Mouse (Mus musculus) olfactory bulb, adult 2 months (tissue): ENCODE results near the gene Pgm1. TPM values are rescaled to one million over a fixed set of nuclear protein-coding genes. Genes with fewer than 3 reads are reported as not detected.

Experiments
- H3K27ac ChIP-seq: fragments of 200-500 bp; 2 replicates; pipeline ENCODE4 v1.5.1; 2012; ENCODE audit warnings: low read depth, low read length; ENCODE audit not compliant: insufficient read depth
- H3K4me1 ChIP-seq: fragments of 200-500 bp; 2 replicates; pipeline ENCODE4 v1.6.1; 2012; ENCODE audit warnings: low read length; ENCODE audit not compliant: control insufficient read depth, insufficient read depth
- H3K4me3 ChIP-seq: fragments of 200-500 bp; 2 replicates; pipeline ENCODE4 v1.5.1; 2012; ENCODE audit warnings: mild to moderate bottlenecking, low read depth, low read length, moderate library complexity; ENCODE audit not compliant: insufficient read depth
- CTCF ChIP-seq: fragments of 200-500 bp; IDR thresholded peaks from 2 replicates; pipeline ENCODE4 v1.5.1; 2012; ENCODE audit warnings: low read depth, mild to moderate bottlenecking, low read length, moderate library complexity; ENCODE audit not compliant: insufficient read depth
- POLR2A ChIP-seq: fragments of 200-500 bp; IDR thresholded peaks from 2 replicates; pipeline ENCODE4 v1.6.1; 2012; ENCODE audit warnings: mild to moderate bottlenecking, low read depth, low read length, moderate library complexity; ENCODE audit not compliant: insufficient read depth
- WGBS: fragments of 180-500 bp; shearing (Covaris S2); methylation state at CpG from one replicate; pipeline ENCODE4 v1.1.7; 2018; 5-methylcytosine and 5-hydroxymethylcytosine counted together
- polyA plus RNA-seq: library from polyadenylated mRNA; stranded (reverse); fragments of >200 nt; gene quantifications from 2 replicates; pipeline ENCODE4 v1.2.4, GENCODE M21; 2012; ENCODE audit warnings: low replicate concordance; ENCODE audit not compliant: missing spikeins, insufficient read depth, insufficient read length

Gene Pgm1
- not detected in 2 replicates for polyA plus RNA-seq

GRCm38 (mm10) chr4:99929149-99929612 is at the start of gene Pgm1:
Pgm1 (plus strand) TSS chr4:99929414.
- Histone ChIP-seq H3K27ac (peak within 1 kb of the TSS; percentile 60), H3K4me3 (peak within 1 kb of the TSS; percentile 56), H3K4me1 (peaks cover 6% of the 10 kb centered on the region)
- WGBS: 3% methylated on average over 23 of the region's 23 CpGs
- peak; percentile 28; the same call in 1 of the 2 replicates for TF ChIP-seq POLR2A
- TF ChIP-seq CTCF: no peak

- no peak overlapping the region for H3K27ac ChIP-seq
- TF ChIP-seq POLR2A (no peak), CTCF (no peak)
- H3K4me1 ChIP-seq: no peaks in the 10 kb centered on the region
- H3K4me3 ChIP-seq: no peak overlapping the region
Measured at GRCm38 (mm10) chr4:99881882-99882281, 47.3 kb upstream of the Pgm1 start.

- Histone ChIP-seq H3K4me3 (no peak overlapping the region), H3K4me1 (no peaks in the 10 kb centered on the region), H3K27ac (no peak overlapping the region)
- TF ChIP-seq POLR2A: no peak
- TF ChIP-seq CTCF: no peak
Measured at GRCm38 (mm10) chr4:99882405-99882804, 46.8 kb upstream of the Pgm1 start.

GRCm38 (mm10) chr4:99913894-99914451 is 15.2 kb upstream of the Pgm1 start:
- WGBS: 71% methylated on average over 4 of the region's 4 CpGs
- Histone ChIP-seq H3K27ac (no peak overlapping the region), H3K4me1 (no peaks in the 10 kb centered on the region), H3K4me3 (no peak overlapping the region)
- TF ChIP-seq POLR2A (no peak), CTCF (no peak)

GRCm38 (mm10) chr4:99926380-99926779 is 2.8 kb upstream of the Pgm1 start:
- no peak for TF ChIP-seq CTCF
- TF ChIP-seq POLR2A: no peak
- H3K27ac ChIP-seq: no peak overlapping the region
- WGBS: 92% methylated on average over 4 of the region's 4 CpGs
- peaks cover 6% of the 10 kb centered on the region for H3K4me1 ChIP-seq
- no peak overlapping the region for H3K4me3 ChIP-seq

- H3K4me1 ChIP-seq: peaks cover 6% of the 10 kb centered on the region
- no peak for TF ChIP-seq POLR2A
- TF ChIP-seq CTCF: no peak
- 83% methylated on average over 6 of the region's 6 CpGs for WGBS
- no peak overlapping the region for H3K27ac ChIP-seq
- no peak overlapping the region for H3K4me3 ChIP-seq
Measured at GRCm38 (mm10) chr4:99928521-99928920, 693 bp upstream of the Pgm1 start.

- under 1% methylated on average over 57 of the region's 57 CpGs for WGBS
- Histone ChIP-seq H3K4me3 (peak within 1 kb of the TSS; percentile 56), H3K4me1 (peaks cover 6% of the 10 kb centered on the region), H3K27ac (peak within 1 kb of the TSS; percentile 60)
- TF ChIP-seq POLR2A (no peak), CTCF (no peak)
Measured at GRCm38 (mm10) chr4:99929613-99930517, 651 bp downstream of the Pgm1 start, which contains the start of gene Itgb3bp. Itgb3bp (minus strand) TSS chr4:99929813.

GRCm38 (mm10) chr4:99930518-99931239 is 1.5 kb downstream of the Pgm1 start:
- 47% methylated on average over 10 of the region's 10 CpGs for WGBS
- TF ChIP-seq CTCF (no peak), POLR2A (no peak)
- no peak overlapping the region for H3K4me3 ChIP-seq
- H3K4me1 ChIP-seq: peaks cover 6% of the 10 kb centered on the region
- H3K27ac ChIP-seq: no peak overlapping the region
